Mouse (Mus musculus) midbrain, embryonic 11.5 days (tissue): ENCODE data around the gene Naxe. TPM values are rescaled to one million over a fixed set of nuclear protein-coding genes. Genes with fewer than 3 reads are reported as not detected.
A peak's percentile ranks its signal among the peaks of the same experiment; 100 is the strongest.

Experiments used
- ATAC-seq: fragments of 200-750 bp; cut with Nextera tagmentation; 2 replicates; pipeline ENCODE4 v1.8.0; 2017; ENCODE audit warnings: moderate TSS enrichment, moderate library complexity; ENCODE audit not compliant: low FRiP score
- DNase-seq: peaks from one replicate; pipeline ENCODE4 v3.0.0; 2015; ENCODE audit warnings: low spot score; ENCODE audit errors: missing footprints
- H3K27ac ChIP-seq: fragments of 300-500 bp; sonication (generic); 2 replicates; pipeline ENCODE4 v1.5.1; 2014; ENCODE audit warnings: low read depth, low read length
- H3K27me3 ChIP-seq: fragments of 300-500 bp; sonication (generic); 2 replicates; pipeline ENCODE4 v1.6.1; 2014; ENCODE audit warnings: mild to moderate bottlenecking, low read length, moderate library complexity, mixed read lengths; ENCODE audit not compliant: control insufficient read depth, insufficient read depth
- H3K36me3 ChIP-seq: fragments of 300-500 bp; sonication (generic); 2 replicates; pipeline ENCODE4 v1.6.1; 2014; ENCODE audit warnings: mild to moderate bottlenecking, low read length, moderate library complexity, mixed read lengths; ENCODE audit not compliant: control insufficient read depth, insufficient read depth
- H3K4me1 ChIP-seq: fragments of 300-500 bp; sonication (generic); 2 replicates; pipeline ENCODE4 v1.6.1; 2014; ENCODE audit warnings: low read length; ENCODE audit not compliant: control insufficient read depth, insufficient read depth
- H3K4me2 ChIP-seq: fragments of 300-500 bp; sonication (generic); 2 replicates; pipeline ENCODE4 v1.6.1; 2014; ENCODE audit warnings: mild to moderate bottlenecking, moderate library complexity
- H3K4me3 ChIP-seq: fragments of 300-500 bp; sonication (generic); 2 replicates; pipeline ENCODE4 v1.5.1; 2014; ENCODE audit warnings: low read depth, low read length
- H3K9ac ChIP-seq: fragments of 300-500 bp; sonication (generic); 2 replicates; pipeline ENCODE4 v1.6.1; 2014; ENCODE audit warnings: low read length
- H3K9me3 ChIP-seq: fragments of 300-500 bp; sonication (generic); 2 replicates; pipeline ENCODE4 v1.6.1; 2016; ENCODE audit warnings: low read length; ENCODE audit not compliant: control insufficient read depth
- WGBS: fragments of 180-500 bp; shearing (Covaris S2); extraction: QIAGEN DNeasy Blood & Tissue Kit; methylation state at CpG from one replicate; pipeline ENCODE4 v1.1.7; 2014; 5-methylcytosine and 5-hydroxymethylcytosine counted together
- polyA plus RNA-seq: library from polyadenylated mRNA; unstranded; fragments of >200 nt; fragmentation: Nextera tagmentation; extraction: Ambion mirVana; gene quantifications from 2 replicates; pipeline ENCODE4 v1.2.1, GENCODE M21; 2014

Gene Naxe
- polyA plus RNA-seq, 1 experiment from 2014 or later: 126 TPM

- no peaks in the 10 kb centered on the region for H3K4me1 ChIP-seq
- no peak overlapping the region for H3K4me3 ChIP-seq
- H3K36me3 ChIP-seq: no peaks in the 10 kb centered on the region
- 76% methylated on average over 8 of the region's 8 CpGs for WGBS
- H3K9ac ChIP-seq: no peak overlapping the region
- ATAC-seq (no peak), DNase-seq (peak; percentile 49)
- H3K27me3 ChIP-seq: no peaks in the 10 kb centered on the region
- no peak overlapping the region for H3K4me2 ChIP-seq
- no peak overlapping the region for H3K27ac ChIP-seq
- H3K9me3 ChIP-seq: no peaks in the 10 kb centered on the region
Observed at GRCm38 (mm10) chr3:88074766-88075165, 16.5 kb upstream of the Naxe start.

GRCm38 (mm10) chr3:88074351-88074750 lies 16.1 kb upstream of the Naxe start:
- Histone ChIP-seq H3K9me3 (no peaks in the 10 kb centered on the region), H3K27me3 (no peaks in the 10 kb centered on the region), H3K4me1 (no peaks in the 10 kb centered on the region), H3K4me2 (no peak overlapping the region), H3K27ac (no peak overlapping the region), H3K4me3 (no peak overlapping the region), H3K9ac (no peak overlapping the region), H3K36me3 (no peaks in the 10 kb centered on the region)
- 69% methylated on average over 2 of the region's 2 CpGs for whole genome bisulfite sequencing
- no peak for DNase-seq
- ATAC-seq: no peak

GRCm38 (mm10) chr3:88073631-88074030 lies 15.3 kb upstream of the Naxe start:
- Histone ChIP-seq H3K27me3 (no peaks in the 10 kb centered on the region), H3K4me2 (no peak overlapping the region), H3K9me3 (no peaks in the 10 kb centered on the region), H3K4me3 (no peak overlapping the region), H3K4me1 (no peaks in the 10 kb centered on the region), H3K9ac (no peak overlapping the region), H3K27ac (no peak overlapping the region), H3K36me3 (no peaks in the 10 kb centered on the region)
- WGBS: 71% methylated on average over 2 of the region's 2 CpGs
- ATAC-seq (no peak), DNase-seq (peak; percentile 56)

- Histone ChIP-seq H3K27me3 (no peaks in the 10 kb centered on the region), H3K36me3 (no peaks in the 10 kb centered on the region), H3K9me3 (no peaks in the 10 kb centered on the region), H3K4me1 (no peaks in the 10 kb centered on the region), H3K9ac (no peak overlapping the region), H3K4me2 (no peak overlapping the region), H3K27ac (no peak overlapping the region), H3K4me3 (no peak overlapping the region)
- ATAC-seq: peak; percentile 69
- peak; percentile 99 for DNase-seq
- WGBS: 3% methylated on average over 5 of the region's 5 CpGs
Observed at GRCm38 (mm10) chr3:88071783-88072182, 13.5 kb upstream of the Naxe start.

- WGBS: 57% methylated on average over 2 of the region's 2 CpGs
- peak; percentile 81 for DNase-seq
- no peak for ATAC-seq
- no peak overlapping the region for H3K4me3 ChIP-seq
- no peaks in the 10 kb centered on the region for H3K27me3 ChIP-seq
- H3K27ac ChIP-seq: no peak overlapping the region
- no peaks in the 10 kb centered on the region for H3K36me3 ChIP-seq
- H3K4me1 ChIP-seq: no peaks in the 10 kb centered on the region
- H3K9ac ChIP-seq: no peak overlapping the region
- no peak overlapping the region for H3K4me2 ChIP-seq
- no peaks in the 10 kb centered on the region for H3K9me3 ChIP-seq
Observed at GRCm38 (mm10) chr3:88068386-88068785, 10.1 kb upstream of the Naxe start.

GRCm38 (mm10) chr3:88057030-88057429 lies 1.3 kb downstream of the Naxe start:
- DNase-seq (peak; percentile 79), ATAC-seq (no peak)
- Histone ChIP-seq H3K4me2 (no peak overlapping the region; the same call in 1 of the 2 replicates), H3K4me3 (no peak overlapping the region), H3K4me1 (peaks cover 8% of the 10 kb centered on the region), H3K9ac (no peak overlapping the region), H3K9me3 (no peaks in the 10 kb centered on the region), H3K36me3 (no peaks in the 10 kb centered on the region; the same call in 1 of the 2 replicates), H3K27me3 (no peaks in the 10 kb centered on the region), H3K27ac (no peak overlapping the region)
- WGBS: 90% methylated on average over 6 of the region's 6 CpGs

- no peak for DNase-seq
- H3K9ac ChIP-seq: no peak overlapping the region
- no peaks in the 10 kb centered on the region for H3K9me3 ChIP-seq
- no peaks in the 10 kb centered on the region for H3K4me1 ChIP-seq
- no peak for ATAC-seq
- H3K4me2 ChIP-seq: no peak overlapping the region
- H3K27me3 ChIP-seq: no peaks in the 10 kb centered on the region
- WGBS: 94% methylated on average over 3 of the region's 3 CpGs
- H3K36me3 ChIP-seq: no peaks in the 10 kb centered on the region; the same call in 1 of the 2 replicates
- no peak overlapping the region for H3K4me3 ChIP-seq
- no peak overlapping the region for H3K27ac ChIP-seq
Observed at GRCm38 (mm10) chr3:88049532-88049931, 8.8 kb downstream of the Naxe start.

GRCm38 (mm10) chr3:88042661-88043421 lies 15.5 kb downstream of the Naxe start, which contains the start of gene Gpatch4:
Gene Gpatch4, plus strand, starts transcription at chr3:88043108.
- peak within 1 kb of the TSS; percentile 64 for H3K9ac ChIP-seq
- peaks cover 8% of the 10 kb centered on the region for H3K4me1 ChIP-seq
- no peaks in the 10 kb centered on the region for H3K9me3 ChIP-seq
- WGBS: 9% methylated on average over 36 of the region's 36 CpGs
- H3K27me3 ChIP-seq: no peaks in the 10 kb centered on the region
- no peak within 1 kb of the TSS; the same call in 1 of the 2 replicates for H3K27ac ChIP-seq
- DNase-seq: peak; percentile 99
- peak within 1 kb of the TSS; percentile 76 for H3K4me2 ChIP-seq
- ATAC-seq: peak; percentile 90
- peak within 1 kb of the TSS; percentile 66 for H3K4me3 ChIP-seq
- no peaks in the 10 kb centered on the region for H3K36me3 ChIP-seq

GRCm38 (mm10) chr3:88035561-88036293 lies 22.6 kb downstream of the Naxe start:
- DNase-seq: no peak
- H3K36me3 ChIP-seq: no peaks in the 10 kb centered on the region
- no peak overlapping the region for H3K4me3 ChIP-seq
- WGBS: 63% methylated on average over 1 of the region's 1 CpGs
- no peaks in the 10 kb centered on the region for H3K4me1 ChIP-seq
- H3K27me3 ChIP-seq: no peaks in the 10 kb centered on the region
- no peak overlapping the region for H3K27ac ChIP-seq
- no peak overlapping the region for H3K4me2 ChIP-seq
- H3K9me3 ChIP-seq: no peaks in the 10 kb centered on the region
- no peak for ATAC-seq
- no peak overlapping the region for H3K9ac ChIP-seq
